Mouse (Mus musculus) heart, embryonic 10.5 days (tissue): ENCODE measurements around the gene Erg. TPM values are rescaled to one million over a fixed set of nuclear protein-coding genes. Genes with fewer than 3 reads are reported as not detected.
A peak's percentile ranks its signal among the peaks of the same experiment; 100 is the strongest.

Source experiments
- DNase-seq: peaks from one replicate; pipeline ENCODE4 v3.0.0-alpha.2; 2017; ENCODE audit warnings: low spot score
- H3K27ac ChIP-seq: fragments of 300-500 bp; sonication (generic); 2 replicates; pipeline ENCODE4 v1.5.1; 2016; ENCODE audit warnings: mild to moderate bottlenecking
- H3K27me3 ChIP-seq: fragments of 300-500 bp; sonication (generic); 2 replicates; pipeline ENCODE4 v1.6.1; 2016; ENCODE audit warnings: mild to moderate bottlenecking; ENCODE audit not compliant: poor library complexity, insufficient read depth, severe bottlenecking
- H3K36me3 ChIP-seq: fragments of 300-500 bp; sonication (generic); 2 replicates; pipeline ENCODE4 v1.6.1; 2016; ENCODE audit warnings: mild to moderate bottlenecking, moderate library complexity
- H3K4me1 ChIP-seq: fragments of 300-500 bp; sonication (generic); 2 replicates; pipeline ENCODE4 v1.6.1; 2016; ENCODE audit warnings: mild to moderate bottlenecking
- H3K4me3 ChIP-seq: fragments of 300-500 bp; sonication (generic); 2 replicates; pipeline ENCODE4 v1.5.1; 2016; ENCODE audit warnings: mild to moderate bottlenecking, moderate library complexity
- H3K9me3 ChIP-seq: fragments of 300-500 bp; sonication (generic); 2 replicates; pipeline ENCODE4 v1.6.1; 2016; ENCODE audit warnings: mild to moderate bottlenecking, moderate library complexity
- WGBS: fragments of 180-500 bp; shearing (Covaris S2); methylation state at CpG from one replicate; pipeline ENCODE4 v1.1.7; 2016; 5-methylcytosine and 5-hydroxymethylcytosine counted together
- polyA plus RNA-seq: library from polyadenylated mRNA; unstranded; fragments of >200 nt; fragmentation: Nextera tagmentation; extraction: Ambion mirVana; gene quantifications from 2 replicates; pipeline ENCODE4 v1.2.1, GENCODE M21; 2016

Gene Erg
- polyA plus RNA-seq, 1 experiment from 2014 or later = 5.9 TPM

DNA sequence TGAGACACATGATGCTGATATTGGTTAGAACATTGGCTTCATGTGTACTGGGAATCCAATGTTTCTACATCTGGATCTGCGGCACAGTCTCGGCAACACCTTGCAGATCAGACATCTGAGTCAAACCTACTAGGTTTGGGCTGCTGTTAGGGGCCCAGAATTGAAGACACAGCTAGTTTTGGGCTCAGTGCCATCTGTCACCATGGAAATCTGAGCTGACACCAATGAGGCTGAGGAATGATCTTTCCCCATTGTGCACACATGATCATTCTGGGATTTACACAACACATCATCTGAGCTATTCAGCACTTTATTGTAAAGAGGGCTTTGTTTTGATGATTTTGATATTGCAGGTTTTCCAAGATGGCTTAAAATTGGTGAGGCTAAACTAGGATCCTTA is 199.4 kb downstream of the Erg start:
- H3K27ac ChIP-seq = no peak overlapping the region
- no peak overlapping the region for H3K4me3 ChIP-seq
- no peaks in the 10 kb centered on the region for H3K9me3 ChIP-seq
- no peaks in the 10 kb centered on the region for H3K27me3 ChIP-seq
- peaks cover 52% of the 10 kb centered on the region for H3K4me1 ChIP-seq
- no peaks in the 10 kb centered on the region for H3K36me3 ChIP-seq
- 93% methylated on average over 2 of the region's 2 CpGs for whole genome bisulfite sequencing
- no peak for DNase-seq

DNA sequence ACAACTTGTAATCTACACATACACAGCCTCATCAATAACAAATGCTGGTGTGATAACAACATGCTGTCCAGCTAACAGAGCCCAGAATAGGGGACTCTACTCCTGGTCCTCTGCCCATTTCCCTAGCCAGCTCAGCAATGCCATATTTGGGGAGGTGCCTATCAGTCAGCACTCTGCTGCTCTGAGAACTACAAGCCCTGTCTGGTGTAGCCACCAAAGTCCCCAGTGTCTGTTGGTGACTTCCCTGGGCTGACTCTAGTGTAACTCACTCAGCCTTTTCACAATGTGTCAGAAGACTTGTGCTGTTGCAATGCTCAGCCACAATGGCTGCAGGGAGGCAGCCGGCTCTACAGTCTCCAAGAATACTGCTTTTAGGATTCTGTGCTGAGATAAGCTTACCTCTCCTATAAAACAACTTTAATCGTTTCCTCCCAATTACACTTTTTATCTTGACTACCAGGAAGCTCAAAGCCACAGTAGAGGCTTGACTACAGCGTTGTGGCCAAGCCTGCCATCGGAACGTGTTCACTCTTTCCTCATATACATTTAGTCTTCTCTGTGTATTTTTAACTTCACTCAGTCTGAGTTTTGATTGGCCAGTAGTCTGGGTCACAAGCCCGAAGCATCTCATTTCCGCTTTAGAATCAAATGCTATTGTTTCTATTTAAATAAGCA is 201.0 kb downstream of the Erg start:
- no peaks in the 10 kb centered on the region for H3K9me3 ChIP-seq
- peak overlapping the region; percentile 62 for H3K27ac ChIP-seq
- H3K27me3 ChIP-seq = no peaks in the 10 kb centered on the region
- no peak overlapping the region for H3K4me3 ChIP-seq
- no peaks in the 10 kb centered on the region for H3K36me3 ChIP-seq
- no peak for DNase-seq
- peaks cover 53% of the 10 kb centered on the region for H3K4me1 ChIP-seq
- 76% methylated on average over 7 of the region's 7 CpGs for WGBS

DNA sequence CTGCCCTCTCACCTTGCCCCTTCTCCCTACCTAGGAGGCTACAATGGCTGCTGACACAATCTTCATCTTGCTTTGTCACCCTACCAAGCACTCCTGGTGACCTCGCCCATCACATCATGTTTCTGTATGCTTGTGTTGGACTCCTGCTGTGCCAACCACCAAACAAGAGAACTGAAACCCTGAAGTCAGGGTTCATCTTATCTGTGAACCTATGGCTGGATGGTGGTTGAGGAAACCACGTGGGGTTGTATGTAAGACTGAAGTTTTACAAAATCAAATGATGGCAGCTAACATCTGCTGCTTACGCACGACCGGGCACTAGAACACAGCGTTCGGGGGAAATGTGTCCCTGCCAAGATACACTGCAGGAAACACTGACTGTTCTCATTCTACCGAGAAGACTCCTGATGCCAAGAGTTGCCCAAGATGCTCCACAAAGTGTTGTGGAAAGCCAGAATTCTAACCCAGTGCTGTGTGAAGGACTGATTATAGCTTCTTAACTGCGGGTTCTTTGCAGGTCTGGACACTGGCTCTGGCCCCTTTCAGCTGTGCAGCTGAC is 201.7 kb downstream of the Erg start:
- 87% methylated on average over 9 of the region's 9 CpGs for WGBS
- Histone ChIP-seq H3K4me1 (peaks cover 46% of the 10 kb centered on the region), H3K27me3 (no peaks in the 10 kb centered on the region), H3K9me3 (no peaks in the 10 kb centered on the region), H3K27ac (peak overlapping the region; percentile 62; the same call in 1 of the 2 replicates), H3K4me3 (no peak overlapping the region), H3K36me3 (no peaks in the 10 kb centered on the region)
- no peak for DNase-seq

DNA sequence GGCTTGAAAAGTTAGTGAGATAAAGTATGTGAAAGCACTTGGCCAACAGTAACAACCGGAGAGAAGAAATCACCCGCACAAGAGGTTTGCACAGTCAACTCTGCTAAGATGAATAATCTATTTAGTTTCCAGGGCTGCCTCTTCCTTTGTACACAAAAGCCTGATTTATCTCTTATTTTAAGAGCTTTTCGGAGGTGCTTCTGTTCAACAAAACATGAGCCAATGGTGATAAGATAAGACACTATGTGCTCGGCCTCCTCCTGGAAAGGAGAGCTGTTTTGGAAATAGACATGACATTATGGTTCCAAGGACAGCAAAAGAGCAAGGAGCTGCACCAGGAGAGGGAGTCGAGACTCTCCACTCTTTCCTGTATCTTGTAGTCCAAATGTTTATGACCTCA is 204.1 kb downstream of the Erg start:
- peak overlapping the region; percentile 56; the same call in 1 of the 2 replicates for H3K27ac ChIP-seq
- H3K4me3 ChIP-seq = no peak overlapping the region
- no peaks in the 10 kb centered on the region for H3K27me3 ChIP-seq
- peaks cover 41% of the 10 kb centered on the region for H3K4me1 ChIP-seq
- 12% methylated on average over 5 of the region's 5 CpGs for WGBS
- no peaks in the 10 kb centered on the region for H3K9me3 ChIP-seq
- no peaks in the 10 kb centered on the region for H3K36me3 ChIP-seq
- no peak for DNase-seq

DNA sequence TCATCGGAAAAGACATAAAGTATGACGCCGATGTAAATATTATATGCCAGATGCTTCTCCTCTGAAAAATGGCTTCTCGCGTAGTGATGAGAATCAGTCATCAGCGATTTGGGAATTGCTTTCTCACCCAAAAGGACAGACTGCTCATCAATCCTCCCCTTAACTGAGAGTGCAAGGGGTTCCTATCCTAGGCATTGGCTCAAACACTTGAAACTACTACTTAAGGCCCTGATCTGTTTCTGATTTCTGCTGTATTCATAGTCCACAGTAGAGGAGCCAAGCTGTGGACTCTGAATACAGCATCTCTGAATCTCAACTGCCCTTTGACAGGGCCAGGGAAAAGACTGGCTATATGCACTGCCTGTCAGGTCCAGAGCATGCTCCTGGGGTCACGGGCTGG is 209.6 kb downstream of the Erg start:
- Histone ChIP-seq H3K9me3 (no peaks in the 10 kb centered on the region), H3K27me3 (no peaks in the 10 kb centered on the region), H3K27ac (peak overlapping the region; percentile 72), H3K4me3 (no peak overlapping the region), H3K4me1 (peaks cover 52% of the 10 kb centered on the region), H3K36me3 (no peaks in the 10 kb centered on the region)
- 87% methylated on average over 7 of the region's 7 CpGs for WGBS
- no peak for DNase-seq

DNA sequence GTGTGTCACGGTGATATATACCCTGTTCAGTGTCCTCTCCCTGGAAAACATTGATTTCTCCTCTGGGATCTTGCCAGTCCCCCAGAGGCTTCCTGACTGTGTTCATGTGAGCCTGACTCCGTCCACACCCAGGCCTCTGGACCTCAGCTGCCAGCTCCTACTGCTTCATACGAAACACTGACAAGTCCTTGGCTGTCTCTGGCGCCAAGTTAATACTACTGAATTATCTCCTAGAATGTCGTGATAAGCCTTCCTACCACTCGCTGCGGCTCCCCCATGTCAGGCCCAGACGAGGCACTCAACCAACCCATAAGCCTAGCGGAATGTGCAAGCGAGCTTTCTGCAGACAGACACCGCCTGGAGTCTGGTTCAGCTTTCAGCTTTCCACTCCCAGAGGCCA is 210.0 kb downstream of the Erg start:
- Histone ChIP-seq H3K4me3 (no peak overlapping the region), H3K9me3 (no peaks in the 10 kb centered on the region), H3K4me1 (peaks cover 47% of the 10 kb centered on the region), H3K27me3 (no peaks in the 10 kb centered on the region), H3K36me3 (no peaks in the 10 kb centered on the region), H3K27ac (peak overlapping the region; percentile 74)
- 24% methylated on average over 11 of the region's 11 CpGs for WGBS
- no peak for DNase-seq

DNA sequence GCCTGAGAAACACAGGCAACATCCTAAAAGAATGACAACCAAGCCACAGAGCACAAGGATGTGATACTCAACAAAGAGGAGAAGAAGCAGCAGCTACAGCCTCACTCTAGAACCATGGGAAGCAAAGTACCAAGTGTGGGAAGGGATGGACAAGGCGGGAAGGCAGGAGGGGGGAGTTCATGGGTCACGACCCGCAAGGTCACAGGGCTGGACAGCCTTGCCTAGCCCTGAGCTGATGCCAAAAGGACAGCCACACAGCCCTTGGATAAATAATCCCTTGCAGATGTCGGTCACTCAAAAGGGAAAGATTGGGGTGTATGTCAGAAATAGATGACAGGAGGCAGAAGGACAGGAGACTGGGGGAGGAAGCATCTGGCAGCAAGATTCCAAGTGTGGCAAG is 211.7 kb downstream of the Erg start:
- 71% methylated on average over 4 of the region's 4 CpGs for WGBS
- Histone ChIP-seq H3K27ac (peak overlapping the region; percentile 52; the same call in 1 of the 2 replicates), H3K4me1 (peaks cover 47% of the 10 kb centered on the region), H3K9me3 (no peaks in the 10 kb centered on the region), H3K4me3 (no peak overlapping the region), H3K27me3 (no peaks in the 10 kb centered on the region), H3K36me3 (no peaks in the 10 kb centered on the region)
- no peak for DNase-seq

DNA sequence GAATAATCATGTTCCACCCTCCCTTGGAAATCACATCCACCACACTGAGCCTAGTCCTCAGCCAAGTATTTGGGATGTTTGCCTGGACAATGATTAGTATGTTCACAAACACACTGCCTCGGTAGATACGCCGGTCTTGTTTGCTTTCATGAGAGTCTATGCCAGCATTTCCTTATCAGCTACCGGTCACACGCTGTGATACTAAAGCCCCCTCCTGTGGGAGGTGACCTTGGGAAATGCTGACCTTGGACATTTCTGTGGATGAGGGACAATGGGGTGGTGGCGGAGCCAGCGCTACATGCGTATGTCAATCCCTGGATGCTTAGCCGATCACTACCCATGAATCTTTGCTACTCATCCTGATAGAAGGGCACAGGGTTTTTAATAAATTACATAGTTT is 213.4 kb downstream of the Erg start:
- Histone ChIP-seq H3K4me3 (no peak overlapping the region), H3K27me3 (no peaks in the 10 kb centered on the region), H3K4me1 (peaks cover 47% of the 10 kb centered on the region), H3K27ac (no peak overlapping the region), H3K36me3 (no peaks in the 10 kb centered on the region), H3K9me3 (no peaks in the 10 kb centered on the region)
- DNase-seq = no peak
- 73% methylated on average over 9 of the region's 9 CpGs for WGBS

DNA sequence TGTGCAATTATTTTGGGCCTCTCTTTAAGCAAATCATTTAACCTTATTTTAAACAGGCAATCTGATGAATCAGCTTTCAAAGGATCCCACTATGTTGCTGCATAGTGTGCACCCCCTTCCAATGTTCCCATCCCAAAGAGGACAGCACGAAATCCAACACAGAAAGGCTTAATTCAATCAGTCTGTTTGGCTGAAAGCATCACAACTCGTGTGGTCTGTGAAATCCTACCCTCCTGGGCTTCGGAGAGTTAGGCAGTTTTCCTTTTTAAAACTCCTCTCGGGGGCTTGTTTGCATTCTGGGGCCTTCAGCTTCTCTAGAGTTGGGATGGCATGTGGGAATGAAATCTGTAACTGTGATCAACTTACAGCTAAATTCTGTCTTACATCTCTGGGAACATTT is 214.7 kb downstream of the Erg start:
- Histone ChIP-seq H3K9me3 (no peaks in the 10 kb centered on the region), H3K4me1 (peaks cover 40% of the 10 kb centered on the region), H3K36me3 (no peaks in the 10 kb centered on the region), H3K27me3 (no peaks in the 10 kb centered on the region), H3K4me3 (no peak overlapping the region), H3K27ac (no peak overlapping the region)
- 72% methylated on average over 4 of the region's 4 CpGs for WGBS
- no peak for DNase-seq

DNA sequence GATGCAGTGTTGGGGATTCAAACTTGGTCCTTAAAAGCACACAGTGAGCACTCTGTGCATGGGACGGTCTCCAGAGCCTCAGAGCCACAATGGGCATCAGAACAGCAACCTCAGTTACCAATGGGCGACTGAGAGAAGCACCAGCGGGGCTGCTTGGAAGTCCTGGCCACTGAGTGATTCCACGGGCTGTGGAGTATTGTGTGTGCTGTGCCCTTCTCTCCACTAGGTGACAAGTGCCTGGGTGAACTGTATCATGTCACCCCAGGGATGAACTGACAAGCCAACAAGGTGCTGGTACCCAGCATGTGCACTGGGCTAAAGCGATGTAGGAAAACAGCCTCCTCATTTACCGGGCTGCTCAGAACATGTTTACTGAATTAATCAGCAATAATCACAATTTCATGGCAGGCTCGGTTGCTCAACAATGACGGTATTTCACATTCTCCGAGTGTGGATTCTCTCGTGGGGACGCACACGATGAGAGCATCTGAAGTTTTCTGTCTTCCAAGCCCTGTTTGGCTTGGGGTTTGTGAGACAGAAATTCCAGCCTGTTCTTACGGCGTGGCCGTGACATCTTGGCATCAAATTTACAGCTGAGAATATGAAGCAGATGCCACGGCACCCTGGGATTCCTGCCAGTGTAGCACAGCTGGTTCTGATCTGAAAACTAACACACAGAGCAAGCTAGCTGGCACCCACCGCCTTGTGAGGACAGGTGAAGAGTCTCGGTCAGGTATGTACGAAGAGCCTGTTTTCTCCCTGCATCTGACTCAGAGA is 219.2 kb downstream of the Erg start:
- no peak for DNase-seq
- Histone ChIP-seq H3K9me3 (no peaks in the 10 kb centered on the region), H3K4me3 (no peak overlapping the region), H3K27me3 (no peaks in the 10 kb centered on the region), H3K4me1 (peaks cover 16% of the 10 kb centered on the region; the same call in 1 of the 2 replicates), H3K27ac (no peak overlapping the region), H3K36me3 (no peaks in the 10 kb centered on the region)
- 88% methylated on average over 19 of the region's 19 CpGs for WGBS

DNA sequence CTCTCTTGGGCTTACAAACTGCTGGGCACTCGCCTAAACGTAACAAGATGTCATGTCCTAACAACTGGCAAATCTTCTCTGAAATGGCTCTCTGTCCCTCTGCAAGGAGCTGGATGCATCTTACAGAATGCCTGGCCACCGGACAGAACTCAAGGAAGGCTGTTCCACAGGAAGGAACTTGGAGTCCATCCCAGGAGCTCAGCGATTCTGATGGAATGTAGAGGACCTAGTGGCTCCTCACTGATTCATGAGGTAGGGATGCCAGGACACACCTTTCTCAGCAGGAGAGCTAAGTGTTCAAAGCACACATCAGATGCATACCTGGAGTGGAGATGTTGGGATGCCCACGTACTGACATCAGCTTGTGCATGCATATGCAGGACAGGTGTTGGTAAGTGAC is 221.2 kb downstream of the Erg start:
- Histone ChIP-seq H3K4me3 (no peak overlapping the region), H3K27me3 (no peaks in the 10 kb centered on the region), H3K36me3 (peaks cover 3% of the 10 kb centered on the region; the same call in 1 of the 2 replicates), H3K9me3 (no peaks in the 10 kb centered on the region), H3K27ac (no peak overlapping the region), H3K4me1 (peaks cover 17% of the 10 kb centered on the region)
- WGBS = 88% methylated on average over 5 of the region's 5 CpGs
- no peak for DNase-seq

DNA sequence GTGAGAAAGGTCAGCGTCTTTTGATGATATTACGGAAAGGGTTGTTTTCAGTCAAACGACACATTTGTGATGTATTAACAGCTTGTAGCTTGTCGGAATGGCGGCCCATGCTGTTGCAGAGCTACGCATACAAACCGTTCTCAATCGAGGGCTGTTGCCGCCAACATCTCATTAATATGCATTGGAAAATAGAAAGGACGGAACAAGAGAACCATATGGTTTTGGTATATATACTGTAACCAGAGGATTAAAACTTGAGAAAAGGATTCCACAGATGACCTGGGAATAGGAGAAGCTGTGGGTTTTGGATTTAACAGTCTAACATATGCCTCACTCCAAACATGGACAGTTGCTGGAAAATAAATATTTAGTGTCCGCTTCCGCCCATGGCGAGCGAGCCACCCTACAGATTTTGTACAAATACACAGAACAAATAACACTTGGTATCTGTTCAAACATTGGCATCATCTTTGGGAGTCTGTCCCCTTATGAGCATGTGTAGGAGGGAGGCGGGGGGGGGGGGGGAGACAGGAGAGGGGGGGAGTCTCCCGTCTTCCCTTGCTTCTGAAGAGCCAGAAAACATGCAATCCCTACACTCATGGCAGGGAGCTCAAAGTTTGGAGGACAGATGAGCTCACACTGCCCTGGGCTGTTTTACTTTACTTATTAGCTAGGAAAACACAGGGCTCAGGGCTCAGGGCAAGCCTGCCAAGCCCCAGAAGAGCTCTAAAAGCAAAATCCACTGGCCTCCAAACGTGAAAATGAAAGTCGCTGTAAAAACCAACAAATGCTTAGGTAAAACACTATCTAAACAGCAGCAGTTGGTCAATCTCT is 222.5 kb downstream of the Erg start:
- Histone ChIP-seq H3K4me1 (peaks cover 16% of the 10 kb centered on the region), H3K9me3 (no peaks in the 10 kb centered on the region), H3K27ac (no peak overlapping the region), H3K36me3 (peaks cover 3% of the 10 kb centered on the region; the same call in 1 of the 2 replicates), H3K27me3 (no peaks in the 10 kb centered on the region), H3K4me3 (no peak overlapping the region)
- DNase-seq = no peak
- 87% methylated on average over 18 of the region's 18 CpGs for WGBS
